18 mouse cellular contexts compared by ENCODE assay signal in genomic region chr1:136255174-136255573, GRCm38 (mm10). TPM values are rescaled to one million over a fixed set of nuclear protein-coding genes. Genes with fewer than 3 reads are reported as not detected.
DNase-seq lines count a peak whose midpoint lies in the region; ATAC-seq and TF ChIP-seq lines count a peak whose summit lies in the region.
"Had no signal": no experiment of that assay in that cellular context is flagged by ENCODE, and none has a peak within 500 bp of the region (broad histone marks: within the 10 kb centered on the region; RNA-seq: fewer than 3 reads in every experiment).

No protein-coding gene starts in this region.

- no peaks in the 10 kb centered on the region for H3K9me3 ChIP-seq in heart, embryonic 14.5 days (ENCODE audit: control insufficient read depth, low read length)
- no peaks in the 10 kb centered on the region for H3K9me3 ChIP-seq in MEL (replicated peaks; ENCODE audit: insufficient read depth, low read length)
- H3K9me3 ChIP-seq in forebrain, postnatal 0 days (ENCODE audit: low read length), result no peaks in the 10 kb centered on the region
- H3K9me3 ChIP-seq: limb, embryonic 12.5 days had no signal

- intact Hi-C loops in heart, postnatal 14 days (cut with DNase I), result no loop called here

- H3K9ac ChIP-seq in heart, embryonic 14.5 days (ENCODE audit: low read length), result no peak overlapping the region
- H3K9ac ChIP-seq in MEL (ENCODE audit: control insufficient read depth, low read depth, low read length, poor library complexity, severe bottlenecking), result peak overlapping the region; percentile 11; the same call in 1 of the 2 replicates
- no peak overlapping the region for H3K9ac ChIP-seq in forebrain, postnatal 0 days
- H3K9ac ChIP-seq: limb, embryonic 12.5 days; liver, postnatal 0 days had no signal

- ATAC-seq in heart, embryonic 14.5 days (ENCODE audit: insufficient number of reproducible peaks, insufficient read depth, low FRiP score, low read depth), result 0 out of 2 replicates have a peak, but pooled peaks have one; percentile 8
- ATAC-seq in megakaryocyte-erythroid progenitor cell, adult 5-6 weeks (replicated peaks; ENCODE audit: low FRiP score, low TSS enrichment, poor library complexity, severe bottlenecking), result peak; percentile 70
- no peak for ATAC-seq in forebrain, postnatal 0 days
- ATAC-seq: forebrain, embryonic 16.5 days; hindbrain, postnatal 0 days; liver, postnatal 0 days had no signal

- H3K27me3 ChIP-seq in heart, embryonic 14.5 days (ENCODE audit: control insufficient read depth, insufficient read depth, low read length), result peaks cover 36% of the 10 kb centered on the region
- no peaks in the 10 kb centered on the region for H3K27me3 ChIP-seq in MEL (ENCODE audit: control insufficient read depth in 1 of 2, insufficient read depth in 2 of 2, low read length in 2 of 2)
- H3K27me3 ChIP-seq in forebrain, postnatal 0 days (ENCODE audit: insufficient read depth, low read length), result 0 out of 2 replicates have a peak, but pooled peaks cover 5% of the 10 kb centered on the region

- H3K36me3 ChIP-seq in heart, embryonic 14.5 days (ENCODE audit: control insufficient read depth, insufficient read depth, low read length), result no peaks in the 10 kb centered on the region
- peaks cover 0 to 15% of the 10 kb centered on the region in 2 experiments; a peak in 2 of 4 replicates for H3K36me3 ChIP-seq in MEL (ENCODE audit: control insufficient read depth in 1 of 2, insufficient read depth in 2 of 2, low read length in 2 of 2)
- no peaks in the 10 kb centered on the region for H3K36me3 ChIP-seq in forebrain, postnatal 0 days (ENCODE audit: insufficient read depth)
- H3K36me3 ChIP-seq: limb, embryonic 12.5 days had no signal

- TF ChIP-seq EP300 in MEL (IDR thresholded peaks at IDR 0.05; ENCODE audit: low read depth in 1 of 2, low read length in 2 of 2), result no peak

- H3K27ac ChIP-seq in heart, embryonic 14.5 days (replicated peaks in 1 of 2; ENCODE audit: control insufficient read depth in 1 of 2, insufficient read depth in 1 of 2, low read depth in 2 of 2, low read length in 2 of 2), result no peak overlapping the region
- no peak overlapping the region for H3K27ac ChIP-seq in MEL (ENCODE audit: control insufficient read depth, low read depth, low read length)
- H3K27ac ChIP-seq in forebrain, postnatal 0 days (ENCODE audit: low read depth, low read length), result no peak overlapping the region
- H3K27ac ChIP-seq: hindbrain, postnatal 0 days; left cerebral cortex, adult 2 months; limb, embryonic 12.5 days had no signal

- no peak overlapping the region for H3K4me2 ChIP-seq in heart, embryonic 14.5 days (ENCODE audit: low read length)
- no peak overlapping the region for H3K4me2 ChIP-seq in forebrain, postnatal 0 days (ENCODE audit: low read depth)
- H3K4me2 ChIP-seq: limb, embryonic 12.5 days had no signal

- no peak for TF ChIP-seq RAD21 in MEL (IDR thresholded peaks at IDR 0.05; ENCODE audit: low read depth, low read length)

- no peak for TF ChIP-seq CTCF in MEL (IDR thresholded peaks at IDR 0.05 in 2 of 3, conservative IDR thresholded peaks at IDR 0.05 in 1 of 3; ENCODE audit: control insufficient read depth in 1 of 3, insufficient read depth in 1 of 3, low read depth in 2 of 3, low read length in 3 of 3, poor library complexity in 1 of 3, severe bottlenecking in 1 of 3)
- no peak for TF ChIP-seq CTCF in forebrain, postnatal 0 days (IDR thresholded peaks at IDR 0.05; ENCODE audit: low read depth)

- no peak overlapping the region for H3K4me3 ChIP-seq in heart, embryonic 14.5 days (ENCODE audit: control insufficient read depth in 1 of 2, insufficient read depth in 1 of 2, low read depth in 1 of 2, low read length in 2 of 2)
- H3K4me3 ChIP-seq in MEL (ENCODE audit: control insufficient read depth in 1 of 2, insufficient read depth in 1 of 2, low read depth in 2 of 2, low read length in 2 of 2), result no peak overlapping the region
- no peak overlapping the region for H3K4me3 ChIP-seq in forebrain, postnatal 0 days (ENCODE audit: low read depth, low read length)
- H3K4me3 ChIP-seq: left cerebral cortex, adult 2 months; limb, embryonic 12.5 days had no signal

- H3K79me2 ChIP-seq in MEL (ENCODE audit: control insufficient read depth, insufficient read depth, low read length, poor library complexity), result no peaks in the 10 kb centered on the region

- peaks cover 3 to 13% of the 10 kb centered on the region in 2 experiments; a peak in 3 of 4 replicates for H3K4me1 ChIP-seq in heart, embryonic 14.5 days (ENCODE audit: control insufficient read depth in 2 of 2, insufficient read depth in 2 of 2, low read length in 2 of 2)
- H3K4me1 ChIP-seq in MEL (ENCODE audit: control insufficient read depth in 1 of 2, insufficient read depth in 2 of 2, low read length in 2 of 2), result peaks cover 9 to 18% of the 10 kb centered on the region in 2 experiments
- H3K4me1 ChIP-seq in forebrain, postnatal 0 days (ENCODE audit: insufficient read depth), result no peaks in the 10 kb centered on the region

- WGBS in heart, embryonic 14.5 days, result 26% methylated on average over 6 of the region's 6 CpGs
- WGBS in forebrain, postnatal 0 days, result 48% methylated on average over 6 of the region's 6 CpGs

- no peak for TF ChIP-seq POLR2A in MEL (IDR thresholded peaks at IDR 0.05; ENCODE audit: control insufficient read depth in 1 of 2, insufficient read depth in 1 of 2, low read depth in 1 of 2, low read length in 2 of 2, poor library complexity in 1 of 2)

- no peak for DNase-seq in heart, postnatal 14 days
- DNase-seq in 416B (ENCODE audit: low read depth) (peak; percentile 90), MEL (ENCODE audit: low read depth, low spot score) (peak; percentile 38)
- no peak for DNase-seq in cerebellum, postnatal 14 days
- DNase-seq in forebrain, postnatal 0 days, result no peak
- DNase-seq: adrenal gland, adult 8-10 months; cerebellum, postnatal 10 days; gastrocnemius, postnatal 10 days; liver, postnatal 0 days; right cerebral cortex, postnatal 14 days had no signal

TF ChIP-seq in MEL, 35 proteins besides CTCF, POLR2A, EP300 and RAD21:
- TF ChIP-seq MAZ (IDR thresholded peaks at IDR 0.05; ENCODE audit: low read depth, low read length), result no peak
- no peak for TF ChIP-seq TCF12 (IDR thresholded peaks at IDR 0.05; ENCODE audit: low read depth, low read length)
- TF ChIP-seq RCOR1 (IDR thresholded peaks at IDR 0.05; ENCODE audit: low read depth, low read length), result no peak
TF ChIP-seq in MEL: peak in this region for 0.

RNA-seq across cellular contexts. Expression of gene Gpr25, which starts 5.5 kb away (rescaled TPM):
- not detected in 2 replicates for polyA plus RNA-seq in heart, embryonic 14.5 days (2014; fragmentation: Nextera tagmentation; extraction: Ambion mirVana)
- not detected for total RNA-seq in heart, postnatal 14 days (2021)
- not detected in 2 replicates for total RNA-seq in MEL (2012; rRNA removed)
- not detected for polyA plus RNA-seq in MEL (2012; ENCODE audit: insufficient read depth in 1 of 2, insufficient read length in 2 of 2, low read depth in 1 of 2, low replicate concordance in 2 of 2, missing spikeins in 1 of 2)
- not detected in 2 replicates for total RNA-seq in megakaryocyte-erythroid progenitor cell, adult 5-6 weeks (2014; fragmentation: Nextera tagmentation)
- total RNA-seq in megakaryocyte-erythroid progenitor cell, adult 5-6 weeks (2017), result not detected in 2 replicates
- total RNA-seq in forebrain, postnatal 0 days (2014; rRNA removed), result 2.0 and 2.2 TPM in 2 replicates
- 2.2 TPM in 2 replicates for polyA plus RNA-seq in forebrain, postnatal 0 days (2015; fragmentation: Nextera tagmentation; extraction: Ambion mirVana)
- total RNA-seq: gastrocnemius, postnatal 10 days had no signal
- polyA plus RNA-seq: forebrain, embryonic 16.5 days; heart, embryonic 11.5 days; kidney, embryonic 14.5 days; limb, embryonic 12.5 days; liver, postnatal 0 days had no signal

RNA-seq across cellular contexts. Expression of gene Inava, which starts 21.1 kb away (rescaled TPM):
- 0.08 and 0.30 TPM in 2 replicates for polyA plus RNA-seq in heart, embryonic 14.5 days (2014; fragmentation: Nextera tagmentation; extraction: Ambion mirVana)
- under 1 TPM in 1 of 2 experiments, not detected in 1; 0.22 TPM for total RNA-seq in heart, postnatal 14 days (2021)
- 0.12 and 0.13 TPM in 2 replicates for total RNA-seq in MEL (2012; rRNA removed)
- polyA plus RNA-seq in MEL (2012; ENCODE audit: insufficient read depth in 1 of 2, insufficient read length in 2 of 2, low read depth in 1 of 2, low replicate concordance in 2 of 2, missing spikeins in 1 of 2), result under 1 TPM in 1 of 2 experiments, not detected in 1; 0.65 TPM
- total RNA-seq in megakaryocyte-erythroid progenitor cell, adult 5-6 weeks (2014; fragmentation: Nextera tagmentation), result not detected in 2 replicates
- total RNA-seq in megakaryocyte-erythroid progenitor cell, adult 5-6 weeks (2017), result not detected in 2 replicates
- total RNA-seq in forebrain, postnatal 0 days (2014; rRNA removed), result 4.4 and 12.6 TPM in 2 replicates
- polyA plus RNA-seq in forebrain, postnatal 0 days (2015; fragmentation: Nextera tagmentation; extraction: Ambion mirVana), result 2.1 and 2.6 TPM in 2 replicates

RNA-seq across cellular contexts. Expression of gene Mroh3, which starts 42.5 kb away (rescaled TPM):
- not detected in 2 replicates for polyA plus RNA-seq in heart, embryonic 14.5 days (2014; fragmentation: Nextera tagmentation; extraction: Ambion mirVana)
- total RNA-seq in heart, postnatal 14 days (2021), result not detected
- not detected in 2 replicates for total RNA-seq in MEL (2012; rRNA removed)
- polyA plus RNA-seq in MEL (2012; ENCODE audit: insufficient read depth in 1 of 2, insufficient read length in 2 of 2, low read depth in 1 of 2, low replicate concordance in 2 of 2, missing spikeins in 1 of 2), result not detected
- total RNA-seq in megakaryocyte-erythroid progenitor cell, adult 5-6 weeks (2014; fragmentation: Nextera tagmentation), result not detected in 2 replicates
- total RNA-seq in megakaryocyte-erythroid progenitor cell, adult 5-6 weeks (2017), result not detected in 2 replicates
- total RNA-seq in forebrain, postnatal 0 days (2014; rRNA removed), result not detected in 2 replicates
- polyA plus RNA-seq in forebrain, postnatal 0 days (2015; fragmentation: Nextera tagmentation; extraction: Ambion mirVana), result not detected in 2 replicates
- total RNA-seq: adrenal gland, adult 8-10 months; gastrocnemius, postnatal 10 days had no signal
- polyA plus RNA-seq: heart, embryonic 11.5 days; liver, postnatal 0 days had no signal

Comparison
In these comparisons a context has a peak if more than half of its experiments do, and no peak if none do; other contexts are left out.
1. DNase-seq: peak in 416B (single experiment) and MEL (single experiment); none in heart, postnatal 14 days (0 of 2), cerebellum, postnatal 14 days (0 of 2) and forebrain, postnatal 0 days (single experiment).